Mouse (Mus musculus) bone marrow macrophage, adult 2 months (primary cell): Measurements from ENCODE around the gene Fam49a.

Source experiments
- CTCF ChIP-seq: IDR thresholded peaks from 2 replicates; pipeline ENCODE4 v1.5.1; 2012; ENCODE audit warnings: low read depth, mild to moderate bottlenecking, low read length, moderate library complexity
- POLR2A ChIP-seq: IDR thresholded peaks from 2 replicates; pipeline ENCODE4 v1.6.1; 2012; ENCODE audit warnings: mild to moderate bottlenecking, low read depth, low read length, borderline replicate concordance

DNA sequence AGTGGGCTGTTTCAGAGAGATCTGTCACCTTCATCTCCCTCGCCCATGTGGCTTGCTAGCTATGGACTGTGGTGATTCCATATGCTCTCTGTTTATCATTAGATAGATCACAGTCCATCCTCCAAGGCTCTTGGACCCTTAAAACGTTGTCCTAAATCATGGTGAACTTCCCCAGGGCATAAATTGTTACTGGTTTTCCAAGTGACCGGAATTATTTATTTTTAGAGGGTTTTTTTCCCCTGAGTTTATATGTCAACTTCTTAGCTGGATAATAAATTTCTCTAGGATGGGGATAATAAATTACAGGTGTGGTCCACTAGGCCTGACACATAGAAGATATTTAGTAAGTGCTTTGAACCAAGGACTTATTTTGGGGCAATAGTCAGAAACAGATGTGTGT lies 48.4 kb upstream of the Fam49a start:
- TF ChIP-seq CTCF (no peak), POLR2A (no peak)
